Mouse (Mus musculus) liver, postnatal 0 days (tissue): Measurements from ENCODE around the gene Dll3. TPM values are rescaled to one million over a fixed set of nuclear protein-coding genes. Genes with fewer than 3 reads are reported as not detected.

Experiments used
- ATAC-seq: fragments of 200-750 bp; cut with Nextera tagmentation; 2 replicates; pipeline ENCODE4 v1.8.0; 2017; ENCODE audit warnings: mild to moderate bottlenecking, moderate library complexity
- DNase-seq: peaks from one replicate; pipeline ENCODE4 v3.0.0-alpha.2; 2016
- H3K27ac ChIP-seq: fragments of 300-500 bp; sonication (generic); 2 replicates; pipeline ENCODE4 v1.5.1; 2014; ENCODE audit warnings: antibody characterized with exemption, moderate library complexity, mild to moderate bottlenecking, low read depth
- H3K27me3 ChIP-seq: fragments of 300-500 bp; sonication (generic); 2 replicates; pipeline ENCODE4 v1.6.1; 2014; ENCODE audit warnings: low read length, control low read depth, mixed read lengths; ENCODE audit not compliant: insufficient read depth
- H3K36me3 ChIP-seq: fragments of 300-500 bp; sonication (generic); replicated peaks from 2 replicates; pipeline ENCODE4 v1.6.1; 2014; ENCODE audit warnings: mild to moderate bottlenecking, control low read depth, low read length, moderate library complexity, mixed read lengths; ENCODE audit not compliant: insufficient read depth
- H3K4me1 ChIP-seq: fragments of 300-500 bp; sonication (generic); 2 replicates; pipeline ENCODE4 v1.6.1; 2014; ENCODE audit warnings: antibody characterized with exemption, mild to moderate bottlenecking, control low read depth; ENCODE audit not compliant: insufficient read depth
- H3K4me2 ChIP-seq: fragments of 300-500 bp; sonication (generic); 2 replicates; pipeline ENCODE4 v1.6.1; 2014; ENCODE audit warnings: low read depth, mild to moderate bottlenecking, low read length, moderate library complexity, mixed read lengths
- H3K4me3 ChIP-seq: fragments of 300-500 bp; sonication (generic); 2 replicates; pipeline ENCODE4 v1.5.1; 2014; ENCODE audit warnings: low read depth, low read length
- H3K9ac ChIP-seq: fragments of 300-500 bp; sonication (generic); replicated peaks from 2 replicates; pipeline ENCODE4 v1.6.1; 2014; ENCODE audit warnings: mild to moderate bottlenecking, moderate library complexity
- H3K9me3 ChIP-seq: fragments of 300-500 bp; sonication (generic); 2 replicates; pipeline ENCODE4 v1.6.1; 2016; ENCODE audit warnings: mild to moderate bottlenecking, control low read depth, low read length, mixed read lengths
- CTCF ChIP-seq: sonication (generic); IDR thresholded peaks from 2 replicates; pipeline ENCODE4 v1.5.1; 2016; ENCODE audit warnings: antibody characterized with exemption, low read depth
- EP300 ChIP-seq: IDR thresholded peaks from 2 replicates; pipeline ENCODE4 v1.6.1; 2016; ENCODE audit warnings: antibody characterized with exemption, low read depth, mild to moderate bottlenecking
- WGBS: fragments of 180-500 bp; shearing (Covaris S2); extraction: QIAGEN DNeasy Blood & Tissue Kit; methylation state at CpG from one replicate; pipeline ENCODE4 v1.1.7; 2014; ENCODE audit not compliant: insufficient replicate concordance; 5-methylcytosine and 5-hydroxymethylcytosine counted together
- polyA plus RNA-seq: library from polyadenylated mRNA; unstranded; fragments of >200 nt; fragmentation: Nextera tagmentation; extraction: Ambion mirVana; gene quantifications from 2 replicates; pipeline ENCODE4 v1.2.1, GENCODE M21; 2015

Dll3 gene
- polyA plus RNA-seq, 1 experiment from 2014 or later, result not detected

DNA sequence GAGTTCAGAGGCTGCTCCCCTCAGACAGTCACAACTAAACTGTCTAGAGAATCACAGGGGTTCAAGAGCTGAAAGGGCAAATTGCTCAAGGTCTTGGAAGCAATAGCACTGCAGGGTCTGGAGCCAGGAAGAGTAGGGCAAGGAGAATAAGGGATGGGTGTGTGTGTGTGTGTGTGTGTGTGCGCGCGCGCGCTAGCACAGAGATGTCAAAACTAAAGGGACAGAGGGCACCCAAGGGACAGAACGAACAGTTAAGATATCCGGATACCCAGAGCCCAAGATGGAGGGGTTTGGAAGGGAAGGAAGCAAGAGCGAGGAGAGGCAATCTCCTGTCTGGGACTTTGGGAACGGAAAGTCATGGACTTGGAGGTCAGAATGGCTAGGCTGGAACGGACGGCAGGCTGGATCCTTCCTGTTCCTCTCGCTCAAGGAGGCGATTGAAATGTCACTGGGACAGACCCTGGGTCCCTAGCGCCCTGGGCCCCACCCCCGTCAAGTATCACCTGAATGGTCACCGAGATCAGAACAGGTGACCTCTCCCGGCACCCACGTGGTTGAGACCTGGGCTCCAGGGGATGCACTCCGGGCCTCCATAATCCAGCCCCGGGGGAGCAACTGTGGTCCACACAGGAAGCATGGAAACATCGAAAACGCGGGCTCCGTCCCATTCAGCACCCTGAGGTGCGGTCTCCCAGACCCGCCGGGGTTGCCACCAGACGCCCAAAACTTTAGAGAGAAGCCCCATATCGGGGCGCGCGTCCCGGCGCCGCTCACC is 9.3 kb upstream of the Dll3 start:
- ATAC-seq, result peak; percentile 66
- Histone ChIP-seq H3K4me2 (peak overlapping the region; percentile 91), H3K9ac (peak overlapping the region; percentile 92), H3K9me3 (no peaks in the 10 kb centered on the region), H3K27me3 (no peaks in the 10 kb centered on the region), H3K4me1 (peaks cover 15% of the 10 kb centered on the region), H3K4me3 (peak overlapping the region; percentile 93), H3K27ac (peak overlapping the region; percentile 73), H3K36me3 (peaks cover 52% of the 10 kb centered on the region)
- 2% methylated on average over 35 of the region's 35 CpGs for WGBS
- no peak for DNase-seq
- no peak for TF ChIP-seq EP300
- TF ChIP-seq CTCF, result no peak

DNA sequence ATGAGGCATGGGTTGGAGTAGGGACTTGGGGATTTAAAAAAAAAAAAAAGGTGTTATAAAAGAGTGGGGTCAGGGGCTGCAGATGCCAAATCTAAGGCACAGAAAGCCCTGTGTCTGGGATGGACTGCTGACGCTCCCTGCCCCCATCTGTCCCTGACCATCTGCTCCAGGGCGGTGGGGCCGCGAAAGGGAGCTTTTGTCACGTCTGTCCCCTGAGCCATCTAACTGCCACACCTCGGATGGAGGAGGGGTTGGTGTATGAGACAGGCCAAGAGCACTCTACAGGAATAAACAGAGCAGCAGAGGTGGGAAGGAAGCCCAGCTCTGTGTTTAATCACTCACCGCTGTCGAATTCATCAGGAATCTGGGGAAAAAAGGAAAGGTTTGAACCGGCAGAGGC is 7.7 kb upstream of the Dll3 start:
- Histone ChIP-seq H3K9me3 (no peaks in the 10 kb centered on the region), H3K27me3 (no peaks in the 10 kb centered on the region), H3K4me3 (no peak overlapping the region), H3K4me1 (peaks cover 15% of the 10 kb centered on the region), H3K9ac (no peak overlapping the region), H3K4me2 (no peak overlapping the region), H3K27ac (no peak overlapping the region), H3K36me3 (peaks cover 47% of the 10 kb centered on the region)
- ATAC-seq (no peak), DNase-seq (no peak)
- TF ChIP-seq EP300 (no peak), CTCF (no peak)
- 77% methylated on average over 9 of the region's 9 CpGs for WGBS

- ATAC-seq, result no peak
- H3K36me3 ChIP-seq, result peaks cover 43% of the 10 kb centered on the region
- TF ChIP-seq EP300, result no peak
- no peak for TF ChIP-seq CTCF
- H3K27me3 ChIP-seq, result peaks cover 15% of the 10 kb centered on the region
- no peak overlapping the region for H3K27ac ChIP-seq
- H3K9ac ChIP-seq, result no peak overlapping the region
- peaks cover 6% of the 10 kb centered on the region for H3K4me1 ChIP-seq
- H3K9me3 ChIP-seq, result no peaks in the 10 kb centered on the region
- no peak for DNase-seq
- H3K4me3 ChIP-seq, result no peak overlapping the region
- 86% methylated on average over 8 of the region's 8 CpGs for WGBS
- H3K4me2 ChIP-seq, result no peak overlapping the region
Measured at GRCm38 (mm10) chr7:28306216-28306615, 4.2 kb upstream of the Dll3 start.

DNA sequence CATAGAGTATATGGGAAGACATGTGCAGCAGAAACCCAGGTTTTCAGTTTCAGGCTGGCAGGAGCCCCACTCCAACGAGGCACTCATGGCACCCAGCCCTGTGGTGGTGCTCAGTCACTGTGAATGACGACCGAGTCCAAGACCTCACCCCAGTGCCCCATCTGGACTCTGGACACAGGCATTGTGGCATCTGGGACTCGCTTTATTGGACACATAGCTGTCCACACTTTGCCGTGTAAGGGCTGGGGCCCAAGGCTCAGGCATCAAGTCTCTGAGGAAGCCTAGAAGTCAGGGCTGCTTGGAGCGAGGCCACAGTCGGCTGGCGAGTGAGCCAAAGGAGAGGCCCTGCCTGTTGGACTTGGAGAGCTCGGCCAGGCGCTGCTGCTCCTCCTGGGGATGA is 3.6 kb upstream of the Dll3 start:
- Histone ChIP-seq H3K27me3 (peaks cover 21% of the 10 kb centered on the region), H3K9ac (no peak overlapping the region), H3K27ac (no peak overlapping the region), H3K4me1 (peaks cover 2% of the 10 kb centered on the region), H3K36me3 (peaks cover 43% of the 10 kb centered on the region), H3K9me3 (no peaks in the 10 kb centered on the region), H3K4me3 (no peak overlapping the region), H3K4me2 (no peak overlapping the region)
- ATAC-seq (no peak), DNase-seq (no peak)
- WGBS, result 86% methylated on average over 10 of the region's 10 CpGs
- no peak for TF ChIP-seq CTCF
- no peak for TF ChIP-seq EP300

DNA sequence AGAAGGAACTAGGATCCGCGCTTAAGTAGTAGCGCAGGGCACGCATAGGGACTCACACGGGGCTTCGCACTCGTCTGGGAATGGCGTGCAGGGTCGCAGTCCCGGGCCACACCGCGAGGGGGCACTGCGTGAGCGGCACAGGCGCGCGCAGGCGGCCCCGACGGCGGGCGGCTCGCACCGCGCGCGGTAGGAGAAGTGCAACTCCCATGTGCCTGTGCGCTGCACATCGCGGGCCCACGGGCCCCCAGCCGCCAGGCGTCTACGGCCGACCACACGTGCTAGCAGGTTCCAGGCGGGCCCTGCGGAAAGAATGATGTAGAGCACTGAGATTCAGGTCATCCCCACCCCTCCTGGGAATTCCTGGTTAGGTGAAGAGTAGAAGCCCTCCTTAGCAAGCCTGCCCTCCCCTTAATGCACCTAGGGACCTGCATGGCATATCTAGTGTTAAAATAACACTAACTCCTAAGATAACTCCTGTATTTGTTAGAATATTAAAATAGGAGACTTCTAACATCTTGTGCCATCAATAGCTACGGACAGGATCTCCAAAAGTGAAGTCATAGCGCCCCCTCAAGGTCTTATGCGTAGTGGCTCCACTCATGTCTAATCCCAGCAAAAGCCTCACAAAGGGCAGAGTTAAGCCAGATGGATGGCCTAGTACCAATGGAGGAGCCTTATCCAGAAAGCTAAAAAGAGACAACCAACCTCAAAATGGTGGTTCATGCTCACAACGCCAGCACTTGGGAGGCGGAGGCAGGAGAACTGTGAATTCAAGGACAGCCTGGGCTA is 3.0 kb downstream of the Dll3 start:
- 24% methylated on average over 41 of the region's 43 CpGs for WGBS
- TF ChIP-seq CTCF (peak; percentile 69), EP300 (no peak)
- H3K9me3 ChIP-seq, result no peaks in the 10 kb centered on the region
- H3K9ac ChIP-seq, result no peak overlapping the region
- no peaks in the 10 kb centered on the region for H3K36me3 ChIP-seq
- H3K4me3 ChIP-seq, result no peak overlapping the region
- DNase-seq (peak; percentile 40), ATAC-seq (peak; percentile 63; the same call in 1 of the 2 replicates)
- H3K4me2 ChIP-seq, result no peak overlapping the region
- peaks cover 73% of the 10 kb centered on the region for H3K27me3 ChIP-seq
- H3K27ac ChIP-seq, result no peak overlapping the region
- H3K4me1 ChIP-seq, result peaks cover 8% of the 10 kb centered on the region

GRCm38 (mm10) chr7:28294481-28294880 is 7.6 kb downstream of the Dll3 start:
- ATAC-seq (peak; percentile 33), DNase-seq (peak; percentile 59)
- 4% methylated on average over 45 of the region's 63 CpGs for WGBS
- Histone ChIP-seq H3K9me3 (no peaks in the 10 kb centered on the region), H3K4me3 (peak overlapping the region; percentile 43), H3K9ac (no peak overlapping the region), H3K27ac (no peak overlapping the region), H3K4me1 (peaks cover 11% of the 10 kb centered on the region), H3K36me3 (no peaks in the 10 kb centered on the region), H3K27me3 (peaks cover 84% of the 10 kb centered on the region), H3K4me2 (peak overlapping the region; percentile 70)
- no peak for TF ChIP-seq EP300
- no peak for TF ChIP-seq CTCF
